Comparison of ENCODE assay signal across 13 mouse cellular contexts in the genomic region with DNA sequence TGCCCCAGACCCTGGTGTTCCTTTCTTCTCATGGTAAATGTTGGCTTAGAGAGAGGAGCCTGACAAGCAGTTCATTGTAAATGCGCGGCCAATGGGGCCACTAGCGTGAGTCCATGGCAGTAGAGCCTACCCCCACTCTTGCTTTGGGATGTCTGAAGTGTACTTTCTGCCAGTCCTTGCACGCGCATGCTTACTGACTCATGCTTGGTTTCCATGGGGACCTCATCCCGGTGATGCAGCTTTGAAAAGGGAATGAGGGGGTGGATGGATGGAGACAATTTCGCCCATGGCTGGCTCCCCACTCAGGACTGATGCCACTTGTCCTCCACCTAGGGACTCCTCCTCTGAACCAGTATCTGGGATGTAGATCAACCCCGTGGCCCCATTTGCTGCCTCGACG. TPM values are rescaled to one million over a fixed set of nuclear protein-coding genes. Genes with fewer than 3 reads are reported as not detected.
DNase-seq lines count a peak whose midpoint lies in the region; ATAC-seq lines count a peak whose summit lies in the region.
"Had no signal": no experiment of that assay in that cellular context is flagged by ENCODE, and none has a peak within 500 bp of the region (broad histone marks: within the 10 kb centered on the region; RNA-seq: fewer than 3 reads in every experiment).

No protein-coding gene starts in this region.

- no peak overlapping the region for H3K4me3 ChIP-seq in forebrain, embryonic 10.5 days
- no peak overlapping the region for H3K4me3 ChIP-seq in forebrain, embryonic 13.5 days
- no peak overlapping the region for H3K4me3 ChIP-seq in hindbrain, embryonic 15.5 days
- H3K4me3 ChIP-seq: erythroblast, embryonic 14.5 days had no signal

- H3K9me3 ChIP-seq in forebrain, embryonic 10.5 days, result no peaks in the 10 kb centered on the region
- H3K9me3 ChIP-seq in forebrain, embryonic 13.5 days (replicated peaks), result no peaks in the 10 kb centered on the region
- no peaks in the 10 kb centered on the region for H3K9me3 ChIP-seq in hindbrain, embryonic 15.5 days

- no peak overlapping the region for H3K9ac ChIP-seq in forebrain, embryonic 13.5 days
- no peak overlapping the region for H3K9ac ChIP-seq in hindbrain, embryonic 15.5 days

- WGBS in forebrain, embryonic 10.5 days, result 84% methylated on average over 10 of the region's 10 CpGs
- 68% methylated on average over 10 of the region's 10 CpGs for WGBS in forebrain, embryonic 13.5 days
- 39% methylated on average over 10 of the region's 10 CpGs for WGBS in hindbrain, embryonic 15.5 days

- H3K4me1 ChIP-seq in forebrain, embryonic 10.5 days, result peaks cover 60% of the 10 kb centered on the region
- H3K4me1 ChIP-seq in forebrain, embryonic 13.5 days, result peaks cover 59% of the 10 kb centered on the region
- H3K4me1 ChIP-seq in hindbrain, embryonic 15.5 days (replicated peaks), result peaks cover 55% of the 10 kb centered on the region

- peak overlapping the region; percentile 45; the same call in 1 of the 2 replicates for H3K27ac ChIP-seq in forebrain, embryonic 10.5 days
- H3K27ac ChIP-seq in forebrain, embryonic 13.5 days, result no peak overlapping the region
- H3K27ac ChIP-seq in hindbrain, embryonic 15.5 days (replicated peaks), result no peak overlapping the region

- peaks cover 35% of the 10 kb centered on the region for H3K36me3 ChIP-seq in forebrain, embryonic 10.5 days (replicated peaks)
- peaks cover 42% of the 10 kb centered on the region for H3K36me3 ChIP-seq in forebrain, embryonic 13.5 days (ENCODE audit: poor library complexity, severe bottlenecking)
- peaks cover 32% of the 10 kb centered on the region for H3K36me3 ChIP-seq in hindbrain, embryonic 15.5 days

- ATAC-seq in forebrain, embryonic 13.5 days, result no peak
- 0 out of 2 replicates have a peak, but pooled peaks have one; percentile 9 for ATAC-seq in hindbrain, embryonic 15.5 days (ENCODE audit: low FRiP score, low read depth)
- ATAC-seq: activated CD4-positive, CD25-positive, alpha-beta regulatory T cell, adult 4 months had no signal

- no peak overlapping the region for H3K4me2 ChIP-seq in forebrain, embryonic 13.5 days
- no peak overlapping the region for H3K4me2 ChIP-seq in hindbrain, embryonic 15.5 days

- intact Hi-C loops in left cerebral cortex, postnatal 4 days (cut with DNase I), result no loop called here

- no peak for DNase-seq in forebrain, embryonic 10.5 days (ENCODE audit: extremely low spot score, low spot score)
- DNase-seq in 3T3-L1 (ENCODE audit: low read depth, low spot score), result peak; percentile 26
- peak; percentile 40 for DNase-seq in left cerebral cortex, postnatal 4 days
- DNase-seq in lung, postnatal 36 days, result no peak
- no peak for DNase-seq in cerebellum, postnatal 36 days
- DNase-seq in adrenal gland, postnatal 10 days, result no peak
- DNase-seq: heart, adult 11 months; heart, postnatal 4 days; lung, adult 18-20 months had no signal

- peaks cover 12% of the 10 kb centered on the region for H3K27me3 ChIP-seq in forebrain, embryonic 10.5 days (ENCODE audit: poor library complexity, severe bottlenecking)
- H3K27me3 ChIP-seq in forebrain, embryonic 13.5 days, result no peaks in the 10 kb centered on the region
- H3K27me3 ChIP-seq in hindbrain, embryonic 15.5 days, result no peaks in the 10 kb centered on the region

RNA-seq across cellular contexts. Expression of gene Kif21b, which starts 12.3 kb away (rescaled TPM):
- polyA plus RNA-seq in forebrain, embryonic 10.5 days (2016; fragmentation: Nextera tagmentation; extraction: Ambion mirVana), result 5.8 and 8.8 TPM in 2 replicates
- 43.4 and 45.5 TPM in 2 replicates for polyA plus RNA-seq in forebrain, embryonic 13.5 days (2015; fragmentation: Nextera tagmentation; extraction: Ambion mirVana)
- polyA plus RNA-seq in hindbrain, embryonic 15.5 days (2015; fragmentation: Nextera tagmentation; extraction: Ambion mirVana), result 48.9 and 50.0 TPM in 2 replicates
- 100 to 1,000 TPM; 320 to 326 TPM for total RNA-seq in left cerebral cortex, postnatal 4 days (2021)
- total RNA-seq in adrenal gland, postnatal 10 days (2021), result 1 to 10 TPM; 4.0 to 5.0 TPM

Comparison
In these comparisons a context has a peak if more than half of its experiments do, and no peak if none do; other contexts are left out.
1. DNase-seq: peak in 3T3-L1 (single experiment) and left cerebral cortex, postnatal 4 days (single experiment); none in forebrain, embryonic 10.5 days (single experiment), lung, postnatal 36 days (single experiment), cerebellum, postnatal 36 days (0 of 2) and adrenal gland, postnatal 10 days (single experiment).